Mouse (Mus musculus): Measurements from ENCODE around the gene Galnt11. TPM values are rescaled to one million over a fixed set of nuclear protein-coding genes. Genes with fewer than 3 reads are reported as not detected.

Gene Galnt11
- polyA plus RNA-seq, 2 experiments from 2014 or later: 6.8 to 7.0 TPM

GRCm38 (mm10) chr5:25256686-25257085, 35.0 kb downstream of the Galnt11 start:
- ATAC-seq: no peak

- no peak for ATAC-seq
Observed at GRCm38 (mm10) chr5:25261452-25261851, 39.7 kb downstream of the Galnt11 start.

- ATAC-seq: no peak
Observed at GRCm38 (mm10) chr5:25262266-25262665, 40.6 kb downstream of the Galnt11 start.

- no peak for ATAC-seq
Observed at GRCm38 (mm10) chr5:25268258-25268888, 46.7 kb downstream of the Galnt11 start.

- no peak for ATAC-seq
Observed at GRCm38 (mm10) chr5:25275629-25276028, 53.9 kb downstream of the Galnt11 start.

GRCm38 (mm10) chr5:25276365-25276764, 54.7 kb downstream of the Galnt11 start:
- ATAC-seq: no peak

GRCm38 (mm10) chr5:25283988-25284387, 62.3 kb downstream of the Galnt11 start:
- ATAC-seq: no peak

- ATAC-seq: no peak
Observed at GRCm38 (mm10) chr5:25296830-25297229, 75.1 kb downstream of the Galnt11 start.

- no peak for ATAC-seq
Observed at GRCm38 (mm10) chr5:25310226-25310625, 88.5 kb downstream of the Galnt11 start.

- no peak for ATAC-seq
Observed at GRCm38 (mm10) chr5:25313881-25314280, 92.2 kb downstream of the Galnt11 start.

Other genes starting within 250 kb of the Galnt11 start
- gene Prkag2, start 121.3 kb upstream of the Galnt11 start, polyA plus RNA-seq (2017; shearing (Covaris generic)): 10 to 100 TPM; 22.7 to 26.9 TPM
- gene Galntl5, start 40.4 kb upstream of the Galnt11 start, polyA plus RNA-seq (2017; shearing (Covaris generic)): not detected
- gene E130116L18Rik, start 1.2 kb downstream of the Galnt11 start, polyA plus RNA-seq (2017; shearing (Covaris generic)): not detected